Mouse (Mus musculus): ENCODE measurements around the gene Srpr. TPM values are rescaled to one million over a fixed set of nuclear protein-coding genes. Genes with fewer than 3 reads are reported as not detected.

Srpr gene
- polyA plus RNA-seq, 1 experiment from 2014 or later = 67.2 TPM

- no peak overlapping the region for H3K27ac ChIP-seq (replicated peaks)
- no peaks in the 10 kb centered on the region for H3K27me3 ChIP-seq (replicated peaks)
- H3K9ac ChIP-seq (replicated peaks) = no peak overlapping the region
- 96% methylated on average over 3 of the region's 3 CpGs for WGBS
- no peak for ATAC-seq (ENCODE audit: low FRiP score)
- H3K4me3 ChIP-seq (replicated peaks) = no peak overlapping the region
- H3K4me2 ChIP-seq = no peak overlapping the region
- H3K9me3 ChIP-seq (replicated peaks) = no peaks in the 10 kb centered on the region
- peaks cover under 1% of the 10 kb centered on the region; the same call in 1 of the 2 replicates for H3K4me1 ChIP-seq
- no peaks in the 10 kb centered on the region for H3K36me3 ChIP-seq
Observed at GRCm38 (mm10) chr9:35194048-35194447, 5.9 kb upstream of the Srpr start.

- Histone ChIP-seq H3K9ac (replicated peaks) (no peak overlapping the region), H3K4me2 (no peak overlapping the region), H3K4me3 (replicated peaks) (no peak overlapping the region), H3K27ac (replicated peaks) (no peak overlapping the region), H3K36me3 (no peaks in the 10 kb centered on the region), H3K9me3 (replicated peaks) (no peaks in the 10 kb centered on the region), H3K27me3 (replicated peaks) (no peaks in the 10 kb centered on the region), H3K4me1 (peaks cover 16% of the 10 kb centered on the region)
- WGBS = 97% methylated on average over 3 of the region's 3 CpGs
- ATAC-seq (ENCODE audit: low FRiP score) = no peak
Observed at GRCm38 (mm10) chr9:35197625-35198024, 2.4 kb upstream of the Srpr start.

- H3K4me3 ChIP-seq (replicated peaks) = no peak overlapping the region
- no peak overlapping the region for H3K4me2 ChIP-seq
- peaks cover 16% of the 10 kb centered on the region for H3K4me1 ChIP-seq
- no peaks in the 10 kb centered on the region for H3K27me3 ChIP-seq (replicated peaks)
- WGBS = 70% methylated on average over 10 of the region's 10 CpGs
- no peak for ATAC-seq (ENCODE audit: low FRiP score)
- no peaks in the 10 kb centered on the region for H3K9me3 ChIP-seq (replicated peaks)
- H3K9ac ChIP-seq (replicated peaks) = no peak overlapping the region
- H3K27ac ChIP-seq (replicated peaks) = no peak overlapping the region
- no peaks in the 10 kb centered on the region for H3K36me3 ChIP-seq
Observed at GRCm38 (mm10) chr9:35198351-35198750, 1.6 kb upstream of the Srpr start.

GRCm38 (mm10) chr9:35198945-35199771 lies 817 bp upstream of the Srpr start:
- Histone ChIP-seq H3K27me3 (replicated peaks) (no peaks in the 10 kb centered on the region), H3K4me2 (peak overlapping the region; percentile 88), H3K36me3 (0 out of 2 replicates have a peak, but pooled peaks cover 3% of the 10 kb centered on the region), H3K9ac (replicated peaks) (peak overlapping the region; percentile 65), H3K4me3 (replicated peaks) (peak overlapping the region; percentile 57), H3K27ac (replicated peaks) (peak overlapping the region; percentile 45; the same call in 1 of the 2 replicates), H3K4me1 (peaks cover 16% of the 10 kb centered on the region), H3K9me3 (replicated peaks) (no peaks in the 10 kb centered on the region)
- WGBS = 28% methylated on average over 18 of the region's 18 CpGs
- ATAC-seq (ENCODE audit: low FRiP score) = peak; percentile 62

- Histone ChIP-seq H3K4me1 (peaks cover 16% of the 10 kb centered on the region), H3K4me2 (peak overlapping the region; percentile 88), H3K9me3 (replicated peaks) (no peaks in the 10 kb centered on the region), H3K27ac (replicated peaks) (no peak overlapping the region), H3K9ac (replicated peaks) (peak overlapping the region; percentile 28; the same call in 1 of the 2 replicates), H3K36me3 (peaks cover 14% of the 10 kb centered on the region), H3K27me3 (replicated peaks) (no peaks in the 10 kb centered on the region), H3K4me3 (replicated peaks) (peak overlapping the region; percentile 57)
- no peak for ATAC-seq (ENCODE audit: low FRiP score)
- 51% methylated on average over 9 of the region's 9 CpGs for WGBS
Observed at GRCm38 (mm10) chr9:35200529-35201060, 620 bp downstream of the Srpr start.

GRCm38 (mm10) chr9:35203536-35203935 lies 3.6 kb downstream of the Srpr start:
- Histone ChIP-seq H3K36me3 (peaks cover 41% of the 10 kb centered on the region), H3K4me3 (replicated peaks) (no peak overlapping the region), H3K9me3 (replicated peaks) (no peaks in the 10 kb centered on the region), H3K27me3 (replicated peaks) (no peaks in the 10 kb centered on the region), H3K27ac (replicated peaks) (no peak overlapping the region), H3K9ac (replicated peaks) (no peak overlapping the region), H3K4me2 (no peak overlapping the region), H3K4me1 (peaks cover 16% of the 10 kb centered on the region)
- ATAC-seq (ENCODE audit: low FRiP score) = no peak
- WGBS = 69% methylated on average over 3 of the region's 3 CpGs

- WGBS = 97% methylated on average over 2 of the region's 2 CpGs
- Histone ChIP-seq H3K36me3 (peaks cover 44% of the 10 kb centered on the region), H3K4me1 (peaks cover 16% of the 10 kb centered on the region), H3K4me2 (no peak overlapping the region), H3K9me3 (replicated peaks) (no peaks in the 10 kb centered on the region), H3K27me3 (replicated peaks) (no peaks in the 10 kb centered on the region), H3K9ac (replicated peaks) (no peak overlapping the region), H3K4me3 (replicated peaks) (no peak overlapping the region), H3K27ac (replicated peaks) (no peak overlapping the region)
- no peak for ATAC-seq (ENCODE audit: low FRiP score)
Observed at GRCm38 (mm10) chr9:35204421-35204820, 4.4 kb downstream of the Srpr start.

GRCm38 (mm10) chr9:35210542-35211474 lies 10.8 kb downstream of the Srpr start, which contains the start of gene Foxred1:
Foxred1 (minus strand) TSS chr9:35211055.
- Histone ChIP-seq H3K4me2 (peak within 1 kb of the TSS; percentile 90), H3K27me3 (replicated peaks) (no peaks in the 10 kb centered on the region), H3K4me1 (peaks cover 22% of the 10 kb centered on the region), H3K9ac (replicated peaks) (peak within 1 kb of the TSS; percentile 94), H3K9me3 (replicated peaks) (no peaks in the 10 kb centered on the region), H3K4me3 (replicated peaks) (peak within 1 kb of the TSS; percentile 88), H3K27ac (replicated peaks) (peak within 1 kb of the TSS; percentile 97), H3K36me3 (peaks cover 58% of the 10 kb centered on the region)
- WGBS = under 1% methylated on average over 70 of the region's 72 CpGs
- ATAC-seq (ENCODE audit: low FRiP score) = peak; percentile 100

GRCm38 (mm10) chr9:35211573-35212511 lies 11.9 kb downstream of the Srpr start:
- Histone ChIP-seq H3K4me1 (peaks cover 22% of the 10 kb centered on the region), H3K4me2 (peak overlapping the region; percentile 72), H3K27me3 (replicated peaks) (no peaks in the 10 kb centered on the region), H3K27ac (replicated peaks) (peak overlapping the region; percentile 83), H3K4me3 (replicated peaks) (peak overlapping the region; percentile 88), H3K9ac (replicated peaks) (peak overlapping the region; percentile 89), H3K36me3 (peaks cover 55% of the 10 kb centered on the region), H3K9me3 (replicated peaks) (no peaks in the 10 kb centered on the region)
- 36% methylated on average over 26 of the region's 26 CpGs for WGBS
- no peak for ATAC-seq (ENCODE audit: low FRiP score)

- no peak overlapping the region for H3K4me3 ChIP-seq (replicated peaks)
- peaks cover 80% of the 10 kb centered on the region for H3K36me3 ChIP-seq
- ATAC-seq (ENCODE audit: low FRiP score) = no peak
Observed at GRCm38 (mm10) chr9:35217963-35218362, 18.0 kb downstream of the Srpr start.

More at GRCm38 (mm10) chr9:35217963-35218362, 18.0 kb downstream of the Srpr start:
- no peak overlapping the region for H3K4me2 ChIP-seq
- H3K27ac ChIP-seq (replicated peaks) = no peak overlapping the region
- no peak overlapping the region for H3K9ac ChIP-seq (replicated peaks)
- H3K9me3 ChIP-seq (replicated peaks) = no peaks in the 10 kb centered on the region
- H3K27me3 ChIP-seq (replicated peaks) = no peaks in the 10 kb centered on the region
- WGBS = 84% methylated on average over 1 of the region's 1 CpGs
- H3K4me1 ChIP-seq = no peaks in the 10 kb centered on the region
